Mouse (Mus musculus): ENCODE measurements around the gene Sestd1.

DNA sequence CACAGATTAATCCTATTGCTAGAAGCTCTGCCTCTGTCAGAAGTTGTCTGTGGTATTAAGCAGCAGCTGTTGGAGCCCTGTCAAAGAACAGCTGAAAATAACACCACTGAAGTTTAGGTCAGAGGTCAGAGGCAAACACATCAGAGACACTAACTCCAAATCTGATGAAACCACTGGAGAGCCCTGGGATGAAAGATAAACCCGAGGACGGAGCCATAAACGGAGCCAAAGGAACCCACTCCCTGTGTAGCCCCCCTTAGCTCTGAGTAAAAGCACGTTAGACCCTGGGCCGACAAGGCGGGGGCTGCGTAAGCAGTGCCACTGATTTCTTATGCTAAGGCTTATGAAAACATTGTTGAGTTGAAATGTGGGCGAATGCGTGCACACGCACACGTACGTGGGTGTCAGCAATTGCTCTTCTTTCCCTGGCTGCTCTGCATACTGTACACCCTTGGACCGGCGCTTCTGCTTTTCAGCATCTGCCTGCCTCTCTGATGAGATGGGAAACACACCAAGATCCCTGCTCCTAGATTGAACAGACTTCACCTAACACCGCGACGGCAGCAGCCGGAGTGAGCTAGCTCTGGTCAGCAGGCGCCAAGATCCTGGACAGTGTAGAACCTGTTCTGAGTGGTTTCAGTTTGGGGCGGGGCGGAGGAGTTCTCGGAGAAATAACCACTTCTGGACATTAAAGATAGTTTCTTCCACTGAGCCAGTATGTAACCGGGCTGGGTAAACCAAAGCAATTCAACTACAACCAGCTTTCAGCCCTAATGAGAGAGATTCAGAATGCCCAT, 108.8 kb downstream of the Sestd1 start:
- no peak for TF ChIP-seq POLR2A (IDR thresholded peaks at IDR 0.05; ENCODE audit: borderline replicate concordance, extremely low read depth, insufficient read depth, insufficient read length, poor library complexity, severe bottlenecking)
- no peak for TF ChIP-seq CTCF (IDR thresholded peaks at IDR 0.05; ENCODE audit: borderline replicate concordance, extremely low read depth, insufficient read depth, insufficient read length)

Measured in brain, embryonic 14.5 days (tissue).